Mouse (Mus musculus) olfactory bulb, adult 2 months (tissue): ENCODE results near the gene Bola1.

ENCODE experiments used
- CTCF ChIP-seq: fragments of 200-500 bp; IDR thresholded peaks from 2 replicates; pipeline ENCODE4 v1.5.1; 2012; ENCODE audit warnings: low read depth, mild to moderate bottlenecking, low read length, moderate library complexity; ENCODE audit not compliant: insufficient read depth
- POLR2A ChIP-seq: fragments of 200-500 bp; IDR thresholded peaks from 2 replicates; pipeline ENCODE4 v1.6.1; 2012; ENCODE audit warnings: mild to moderate bottlenecking, low read depth, low read length, moderate library complexity; ENCODE audit not compliant: insufficient read depth

DNA sequence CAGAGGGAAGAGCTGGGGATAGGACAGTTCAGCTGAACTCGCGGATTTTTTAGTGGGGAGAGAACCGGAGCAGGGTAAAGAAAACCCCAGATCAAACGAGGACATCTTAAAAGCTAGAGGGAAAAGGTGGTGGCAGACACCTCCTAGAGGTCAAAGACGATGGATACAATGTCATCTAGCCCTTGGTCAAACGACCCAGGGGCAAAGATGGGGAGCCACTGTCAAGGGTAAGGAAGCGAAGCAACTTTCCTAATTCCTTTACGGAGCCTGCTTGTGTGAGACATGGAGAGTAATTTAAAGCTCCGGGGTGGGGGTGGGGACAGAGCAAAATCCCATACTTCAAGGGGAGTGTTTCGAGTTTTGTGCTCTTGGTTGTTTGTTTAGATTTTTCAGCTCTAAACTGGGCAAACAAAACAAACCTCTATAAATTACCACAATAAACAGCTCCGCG lies 293 bp downstream of the Bola1 start:
- TF ChIP-seq POLR2A: no peak
- TF ChIP-seq CTCF: no peak
